Mouse (Mus musculus): ENCODE measurements around the gene Cep89. TPM values are rescaled to one million over a fixed set of nuclear protein-coding genes. Genes with fewer than 3 reads are reported as not detected.

The Cep89 gene
- total RNA-seq, 2 experiments from 2014 or later = 17.0 to 17.7 TPM

- DNase-seq = no peak
Measured at GRCm38 (mm10) chr7:35486553-35486952, 89.7 kb downstream of the Cep89 start.

Other genes starting within 250 kb of the Cep89 start
- gene Slc7a10, start 210.7 kb upstream of the Cep89 start, total RNA-seq (2021) = 1 to 10 TPM; 6.2 to 7.7 TPM
- 10 to 100 TPM; 18.4 to 19.3 TPM for gene Lrp3, start 181.5 kb upstream of the Cep89 start, total RNA-seq (2021)
- 10 to 100 TPM; 14.9 to 17.5 TPM for gene Gpatch1, start 78.6 kb upstream of the Cep89 start, total RNA-seq (2021)
- 1 to 10 TPM; 1.7 to 2.9 TPM for gene Rhpn2, start 62.9 kb upstream of the Cep89 start, total RNA-seq (2021)
- 1 to 10 TPM; 6.7 to 8.4 TPM for gene Faap24, start 199 bp upstream of the Cep89 start, total RNA-seq (2021)
- not detected for gene Slc7a9, start 51.8 kb downstream of the Cep89 start, total RNA-seq (2021)
- under 1 TPM in 1 of 2 experiments, not detected in 1; 0.16 TPM for gene Tdrd12, start 140.7 kb downstream of the Cep89 start, total RNA-seq (2021)
- 10 to 100 TPM; 51.4 to 57.6 TPM for gene Nudt19, start 159.3 kb downstream of the Cep89 start, total RNA-seq (2021)
- under 1 TPM; 0.20 to 0.53 TPM for gene Rgs9bp, start 188.5 kb downstream of the Cep89 start, total RNA-seq (2021)
- 10 to 100 TPM; 23.6 to 32.6 TPM for gene Ankrd27, start 189.2 kb downstream of the Cep89 start, total RNA-seq (2021)